Mouse (Mus musculus) heart, embryonic 13.5 days (tissue): ENCODE data around the gene Prlhr. TPM values are rescaled to one million over a fixed set of nuclear protein-coding genes. Genes with fewer than 3 reads are reported as not detected.

Experiments used
- ATAC-seq: fragments of 200-750 bp; cut with Nextera tagmentation; 2 replicates; pipeline ENCODE4 v1.8.0; 2017; ENCODE audit warnings: moderate TSS enrichment; ENCODE audit not compliant: insufficient number of reproducible peaks, low FRiP score, low TSS enrichment; ENCODE audit errors: extremely low read depth
- H3K27ac ChIP-seq: fragments of 300-500 bp; sonication (generic); replicated peaks from 2 replicates; pipeline ENCODE4 v1.5.1; 2015; ENCODE audit warnings: moderate library complexity, mild to moderate bottlenecking, inconsistent platforms
- H3K27me3 ChIP-seq: fragments of 300-500 bp; sonication (generic); replicated peaks from 2 replicates; pipeline ENCODE4 v1.6.1; 2015; ENCODE audit warnings: mild to moderate bottlenecking, inconsistent platforms
- H3K36me3 ChIP-seq: fragments of 300-500 bp; sonication (generic); 2 replicates; pipeline ENCODE4 v1.6.1; 2015; ENCODE audit warnings: mild to moderate bottlenecking, inconsistent platforms
- H3K4me1 ChIP-seq: fragments of 300-500 bp; sonication (generic); 2 replicates; pipeline ENCODE4 v1.6.1; 2015; ENCODE audit warnings: inconsistent platforms
- H3K4me2 ChIP-seq: fragments of 300-500 bp; sonication (generic); 2 replicates; pipeline ENCODE4 v1.6.1; 2015; ENCODE audit warnings: inconsistent platforms, mild to moderate bottlenecking, moderate library complexity
- H3K4me3 ChIP-seq: fragments of 300-500 bp; sonication (generic); 2 replicates; pipeline ENCODE4 v1.5.1; 2015; ENCODE audit warnings: moderate library complexity, mild to moderate bottlenecking, inconsistent platforms
- H3K9ac ChIP-seq: fragments of 300-500 bp; sonication (generic); 2 replicates; pipeline ENCODE4 v1.6.1; 2015; ENCODE audit warnings: inconsistent platforms, mild to moderate bottlenecking, moderate library complexity
- H3K9me3 ChIP-seq: fragments of 300-500 bp; sonication (generic); 2 replicates; pipeline ENCODE4 v1.6.1; 2016; ENCODE audit warnings: inconsistent platforms
- WGBS: fragments of 180-500 bp; shearing (Covaris S2); methylation state at CpG from one replicate; pipeline ENCODE4 v1.1.7; 2015; ENCODE audit warnings: mixed read lengths; 5-methylcytosine and 5-hydroxymethylcytosine counted together
- polyA plus RNA-seq: library from polyadenylated mRNA; unstranded; fragments of >200 nt; fragmentation: Nextera tagmentation; extraction: Ambion mirVana; gene quantifications from 2 replicates; pipeline ENCODE4 v1.2.1, GENCODE M21; 2015

Prlhr gene
- polyA plus RNA-seq, 1 experiment from 2014 or later: not detected

- ATAC-seq: no peak
- H3K27me3 ChIP-seq: peaks cover 52% of the 10 kb centered on the region
- H3K4me3 ChIP-seq: peak overlapping the region; percentile 41
- no peak overlapping the region for H3K27ac ChIP-seq
- no peak overlapping the region for H3K9ac ChIP-seq
- peaks cover 32% of the 10 kb centered on the region for H3K4me1 ChIP-seq
- peak overlapping the region; percentile 69 for H3K4me2 ChIP-seq
- WGBS: 3% methylated on average over 41 of the region's 41 CpGs
- no peaks in the 10 kb centered on the region for H3K36me3 ChIP-seq
- no peaks in the 10 kb centered on the region for H3K9me3 ChIP-seq
Measured at GRCm38 (mm10) chr19:60466953-60467570, 1.0 kb downstream of the Prlhr start.

GRCm38 (mm10) chr19:60465726-60466125, 2.4 kb downstream of the Prlhr start:
- Histone ChIP-seq H3K4me2 (no peak overlapping the region), H3K9me3 (no peaks in the 10 kb centered on the region), H3K36me3 (no peaks in the 10 kb centered on the region), H3K9ac (no peak overlapping the region), H3K4me1 (peaks cover 32% of the 10 kb centered on the region), H3K27ac (no peak overlapping the region), H3K27me3 (peaks cover 61% of the 10 kb centered on the region), H3K4me3 (no peak overlapping the region)
- 57% methylated on average over 2 of the region's 2 CpGs for WGBS
- no peak for ATAC-seq

- no peak for ATAC-seq
- no peak overlapping the region for H3K27ac ChIP-seq
Measured at GRCm38 (mm10) chr19:60463896-60464295, 4.2 kb downstream of the Prlhr start.

GRCm38 (mm10) chr19:60463440-60463839, 4.7 kb downstream of the Prlhr start:
- peaks cover 36% of the 10 kb centered on the region for H3K4me1 ChIP-seq
- no peak for ATAC-seq
- H3K27me3 ChIP-seq: peaks cover 47% of the 10 kb centered on the region
- no peaks in the 10 kb centered on the region for H3K9me3 ChIP-seq
- H3K9ac ChIP-seq: no peak overlapping the region
- H3K4me3 ChIP-seq: no peak overlapping the region
- H3K27ac ChIP-seq: peak overlapping the region; percentile 45; the same call in 1 of the 2 replicates
- H3K4me2 ChIP-seq: peak overlapping the region; percentile 1; the same call in 1 of the 2 replicates
- WGBS: 67% methylated on average over 3 of the region's 3 CpGs
- H3K36me3 ChIP-seq: no peaks in the 10 kb centered on the region

More at GRCm38 (mm10) chr19:60463896-60464295, 4.2 kb downstream of the Prlhr start:
- no peak overlapping the region for H3K9ac ChIP-seq
- no peak overlapping the region for H3K4me3 ChIP-seq
- H3K36me3 ChIP-seq: no peaks in the 10 kb centered on the region
- H3K9me3 ChIP-seq: no peaks in the 10 kb centered on the region
- peaks cover 36% of the 10 kb centered on the region for H3K4me1 ChIP-seq
- H3K27me3 ChIP-seq: peaks cover 51% of the 10 kb centered on the region
- WGBS: 20% methylated on average over 3 of the region's 3 CpGs
- peak overlapping the region; percentile 1; the same call in 1 of the 2 replicates for H3K4me2 ChIP-seq

- H3K4me3 ChIP-seq: no peak overlapping the region
- no peaks in the 10 kb centered on the region for H3K36me3 ChIP-seq
- 58% methylated on average over 2 of the region's 2 CpGs for WGBS
Measured at GRCm38 (mm10) chr19:60461476-60461875, 6.6 kb downstream of the Prlhr start.

GRCm38 (mm10) chr19:60459680-60460079, 8.4 kb downstream of the Prlhr start:
- Histone ChIP-seq H3K9ac (no peak overlapping the region), H3K4me3 (no peak overlapping the region), H3K4me2 (no peak overlapping the region), H3K9me3 (no peaks in the 10 kb centered on the region), H3K27ac (no peak overlapping the region), H3K4me1 (peaks cover 18% of the 10 kb centered on the region), H3K27me3 (peaks cover 11% of the 10 kb centered on the region), H3K36me3 (no peaks in the 10 kb centered on the region)
- WGBS: 45% methylated on average over 3 of the region's 3 CpGs
- ATAC-seq: no peak

More at GRCm38 (mm10) chr19:60461476-60461875, 6.6 kb downstream of the Prlhr start:
- Histone ChIP-seq H3K4me2 (no peak overlapping the region), H3K27ac (no peak overlapping the region), H3K4me1 (peaks cover 23% of the 10 kb centered on the region), H3K9me3 (no peaks in the 10 kb centered on the region), H3K27me3 (peaks cover 27% of the 10 kb centered on the region), H3K9ac (no peak overlapping the region)
- ATAC-seq: no peak

GRCm38 (mm10) chr19:60459071-60459470, 9.0 kb downstream of the Prlhr start:
- H3K36me3 ChIP-seq: no peaks in the 10 kb centered on the region
- 68% methylated on average over 2 of the region's 2 CpGs for WGBS
- no peak overlapping the region for H3K4me3 ChIP-seq
- H3K9ac ChIP-seq: no peak overlapping the region
- peaks cover 13% of the 10 kb centered on the region for H3K4me1 ChIP-seq
- H3K9me3 ChIP-seq: no peaks in the 10 kb centered on the region
- H3K27me3 ChIP-seq: peaks cover 11% of the 10 kb centered on the region
- ATAC-seq: no peak
- H3K4me2 ChIP-seq: no peak overlapping the region
- 0 out of 2 replicates have a peak overlapping the region, but pooled peaks have one; percentile 29 for H3K27ac ChIP-seq

- no peak overlapping the region for H3K4me3 ChIP-seq
- H3K4me1 ChIP-seq: 0 out of 2 replicates have a peak, but pooled peaks cover 4% of the 10 kb centered on the region
- no peaks in the 10 kb centered on the region for H3K9me3 ChIP-seq
- no peak overlapping the region for H3K27ac ChIP-seq
- WGBS: 65% methylated on average over 1 of the region's 1 CpGs
- H3K9ac ChIP-seq: no peak overlapping the region
- no peak overlapping the region for H3K4me2 ChIP-seq
- ATAC-seq: no peak
- H3K36me3 ChIP-seq: no peaks in the 10 kb centered on the region
- no peaks in the 10 kb centered on the region for H3K27me3 ChIP-seq
Measured at GRCm38 (mm10) chr19:60455791-60456190, 12.3 kb downstream of the Prlhr start.

GRCm38 (mm10) chr19:60440531-60440930, 27.6 kb downstream of the Prlhr start:
- Histone ChIP-seq H3K9me3 (0 out of 2 replicates have a peak, but pooled peaks cover 4% of the 10 kb centered on the region), H3K27me3 (no peaks in the 10 kb centered on the region), H3K36me3 (no peaks in the 10 kb centered on the region), H3K4me2 (no peak overlapping the region), H3K27ac (no peak overlapping the region), H3K4me3 (no peak overlapping the region), H3K9ac (no peak overlapping the region), H3K4me1 (peaks cover 4% of the 10 kb centered on the region; the same call in 1 of the 2 replicates)
- no peak for ATAC-seq

- no peak overlapping the region for H3K27ac ChIP-seq
- 36% methylated on average over 5 of the region's 5 CpGs for whole genome bisulfite sequencing
- no peak for ATAC-seq
- no peak overlapping the region for H3K4me2 ChIP-seq
- no peak overlapping the region for H3K4me3 ChIP-seq
- H3K9me3 ChIP-seq: 0 out of 2 replicates have a peak, but pooled peaks cover 4% of the 10 kb centered on the region
- H3K9ac ChIP-seq: no peak overlapping the region
- H3K27me3 ChIP-seq: no peaks in the 10 kb centered on the region
- peaks cover 4% of the 10 kb centered on the region; the same call in 1 of the 2 replicates for H3K4me1 ChIP-seq
- no peaks in the 10 kb centered on the region for H3K36me3 ChIP-seq
Measured at GRCm38 (mm10) chr19:60440083-60440482, 28.0 kb downstream of the Prlhr start.

GRCm38 (mm10) chr19:60437566-60438241, 30.4 kb downstream of the Prlhr start:
- Histone ChIP-seq H3K27ac (no peak overlapping the region), H3K4me1 (peaks cover 4% of the 10 kb centered on the region; the same call in 1 of the 2 replicates), H3K4me3 (no peak overlapping the region), H3K36me3 (no peaks in the 10 kb centered on the region), H3K9me3 (0 out of 2 replicates have a peak, but pooled peaks cover 4% of the 10 kb centered on the region), H3K27me3 (no peaks in the 10 kb centered on the region), H3K4me2 (no peak overlapping the region), H3K9ac (no peak overlapping the region)
- ATAC-seq: no peak
- WGBS: 48% methylated on average over 6 of the region's 6 CpGs
